Mouse (Mus musculus) kidney, adult 2 months (tissue): ENCODE data around the gene Mst1. TPM values are rescaled to one million over a fixed set of nuclear protein-coding genes. Genes with fewer than 3 reads are reported as not detected.

Experiments
- DNase-seq: peaks from one replicate; pipeline ENCODE4 v3.0.0; 2021
- H3K27ac ChIP-seq: fragments of 200-500 bp; 2 replicates; pipeline ENCODE4 v1.5.1; 2012; ENCODE audit warnings: low read depth, low read length, control low read depth, inconsistent platforms; ENCODE audit not compliant: insufficient read depth
- H3K27me3 ChIP-seq: fragments of 200-500 bp; replicated peaks from 2 replicates; pipeline ENCODE4 v1.6.1; 2012; ENCODE audit warnings: mild to moderate bottlenecking, moderate library complexity, low read length, inconsistent platforms; ENCODE audit not compliant: control insufficient read depth, insufficient read depth
- H3K36me3 ChIP-seq: fragments of 200-500 bp; 2 replicates; pipeline ENCODE4 v1.6.1; 2012; ENCODE audit warnings: mild to moderate bottlenecking, moderate library complexity, low read length, inconsistent platforms; ENCODE audit not compliant: control insufficient read depth, insufficient read depth
- H3K4me1 ChIP-seq: fragments of 200-500 bp; 2 replicates; pipeline ENCODE4 v1.6.1; 2011; ENCODE audit warnings: low read length; ENCODE audit not compliant: control insufficient read depth, insufficient read depth
- H3K4me3 ChIP-seq: fragments of 200-500 bp; 2 replicates; pipeline ENCODE4 v1.5.1; 2011; ENCODE audit warnings: mild to moderate bottlenecking, low read depth, low read length, control low read depth; ENCODE audit not compliant: insufficient read depth
- CTCF ChIP-seq: fragments of 200-500 bp; conservative IDR thresholded peaks from 2 replicates; pipeline ENCODE4 v1.5.1; 2011; ENCODE audit warnings: low read depth, mild to moderate bottlenecking, control low read depth, low read length, moderate library complexity, mixed read lengths; ENCODE audit not compliant: insufficient read depth, insufficient read length
- POLR2A ChIP-seq: fragments of 200-500 bp; IDR thresholded peaks from one replicate; pipeline ENCODE4 v1.6.1; 2011; ENCODE audit warnings: low read depth, low read length, control low read depth
- WGBS: fragments of 180-500 bp; shearing (Covaris S2); methylation state at CpG from one replicate; pipeline ENCODE4 v1.1.7; 2018; 5-methylcytosine and 5-hydroxymethylcytosine counted together
- polyA plus RNA-seq: library from polyadenylated mRNA; depleted of rRNA; stranded (reverse); fragments of >200 nt; gene quantifications from 2 replicates; pipeline ENCODE4 v1.2.3, GENCODE M21; 2012

Gene Mst1
- polyA plus RNA-seq, 1 experiment, result 0.39 TPM

- DNase-seq, result no peak
- Histone ChIP-seq H3K27ac (no peak overlapping the region), H3K36me3 (no peaks in the 10 kb centered on the region), H3K4me1 (no peaks in the 10 kb centered on the region), H3K27me3 (no peaks in the 10 kb centered on the region), H3K4me3 (no peak overlapping the region)
- no peak for TF ChIP-seq CTCF
- WGBS, result 79% methylated on average over 7 of the region's 7 CpGs
Observed at GRCm38 (mm10) chr9:108069529-108069928, 10.7 kb upstream of the Mst1 start.

DNA sequence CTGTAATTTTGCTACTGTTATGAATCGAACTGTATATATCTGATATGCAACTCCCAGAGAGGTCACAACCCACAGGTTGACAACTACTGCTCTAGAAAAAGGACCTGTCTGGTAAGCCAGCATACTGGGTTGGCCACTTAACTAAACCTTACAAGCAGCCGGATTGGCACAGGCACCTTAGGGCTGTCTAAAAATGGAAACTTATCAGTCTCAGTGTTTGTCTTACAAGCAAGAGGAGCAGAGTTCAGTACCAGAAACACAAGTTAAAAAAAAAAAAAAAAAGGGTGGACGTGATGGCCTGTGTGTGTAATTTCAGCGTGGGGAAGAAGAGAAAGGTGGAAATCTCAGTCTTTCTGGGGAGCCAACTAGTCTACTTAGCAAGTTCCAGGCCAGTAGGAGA, 8.4 kb upstream of the Mst1 start:
- Histone ChIP-seq H3K27me3 (no peaks in the 10 kb centered on the region), H3K4me3 (no peak overlapping the region), H3K4me1 (no peaks in the 10 kb centered on the region), H3K27ac (no peak overlapping the region), H3K36me3 (no peaks in the 10 kb centered on the region)
- TF ChIP-seq CTCF (no peak), POLR2A (no peak)
- WGBS, result 91% methylated on average over 4 of the region's 4 CpGs
- no peak for DNase-seq

DNA sequence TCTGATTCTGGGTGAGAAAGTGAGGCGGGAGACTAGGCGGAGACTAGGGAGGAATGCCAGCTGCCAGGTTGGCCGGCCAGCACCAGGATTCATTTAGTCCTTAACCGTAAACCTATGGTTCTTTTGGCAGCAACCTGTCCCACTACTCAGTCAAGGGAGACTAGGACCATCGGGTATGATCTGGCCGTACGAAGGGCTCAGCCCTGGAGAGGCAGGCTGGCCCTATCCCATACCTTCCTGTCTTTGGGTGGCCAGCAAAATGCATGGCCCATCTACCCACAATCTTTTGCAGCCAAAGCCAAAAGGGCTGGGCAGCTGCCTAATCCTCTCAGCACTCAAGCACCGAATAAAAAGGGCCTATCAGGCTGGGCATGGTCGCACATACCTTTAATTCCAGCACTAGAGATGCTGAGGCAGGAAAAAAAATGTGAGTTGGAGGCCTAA, 7.7 kb upstream of the Mst1 start:
- no peaks in the 10 kb centered on the region for H3K27me3 ChIP-seq
- no peaks in the 10 kb centered on the region for H3K36me3 ChIP-seq
- no peaks in the 10 kb centered on the region for H3K4me1 ChIP-seq
- H3K27ac ChIP-seq, result no peak overlapping the region
- WGBS, result 73% methylated on average over 9 of the region's 9 CpGs
- no peak overlapping the region for H3K4me3 ChIP-seq
- no peak for DNase-seq
- TF ChIP-seq CTCF (no peak), POLR2A (no peak)

GRCm38 (mm10) chr9:108073141-108073930, 6.9 kb upstream of the Mst1 start:
- Histone ChIP-seq H3K27ac (no peak overlapping the region), H3K4me3 (no peak overlapping the region), H3K27me3 (no peaks in the 10 kb centered on the region), H3K36me3 (no peaks in the 10 kb centered on the region), H3K4me1 (peaks cover 4% of the 10 kb centered on the region; the same call in 1 of the 2 replicates)
- 55% methylated on average over 7 of the region's 7 CpGs for WGBS
- DNase-seq, result no peak
- TF ChIP-seq CTCF, result no peak
- TF ChIP-seq POLR2A, result no peak

DNA sequence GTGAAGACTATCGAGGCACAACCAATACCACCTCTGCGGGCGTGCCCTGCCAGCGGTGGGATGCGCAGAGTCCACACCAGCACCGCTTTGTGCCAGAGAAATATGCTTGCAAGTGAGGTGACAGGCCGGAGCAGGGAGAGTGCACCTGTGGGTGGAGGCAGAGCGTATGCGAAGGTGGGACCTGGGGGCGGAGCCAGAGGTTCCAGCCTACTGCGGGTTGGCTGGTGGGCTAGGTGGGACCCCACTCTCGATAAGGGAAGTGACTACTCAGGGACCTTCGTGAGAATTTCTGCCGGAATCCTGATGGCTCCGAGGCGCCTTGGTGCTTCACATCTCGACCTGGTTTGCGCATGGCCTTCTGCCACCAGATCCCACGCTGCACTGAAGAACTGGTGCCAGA, 2.3 kb downstream of the Mst1 start:
- WGBS, result 6% methylated on average over 19 of the region's 19 CpGs
- peaks cover 30% of the 10 kb centered on the region for H3K4me1 ChIP-seq
- no peak overlapping the region for H3K4me3 ChIP-seq
- no peak overlapping the region for H3K27ac ChIP-seq
- no peak for TF ChIP-seq CTCF
- peak; percentile 1 for TF ChIP-seq POLR2A
- DNase-seq, result no peak
- H3K36me3 ChIP-seq, result peaks cover 1% of the 10 kb centered on the region; the same call in 1 of the 2 replicates
- no peaks in the 10 kb centered on the region for H3K27me3 ChIP-seq

DNA sequence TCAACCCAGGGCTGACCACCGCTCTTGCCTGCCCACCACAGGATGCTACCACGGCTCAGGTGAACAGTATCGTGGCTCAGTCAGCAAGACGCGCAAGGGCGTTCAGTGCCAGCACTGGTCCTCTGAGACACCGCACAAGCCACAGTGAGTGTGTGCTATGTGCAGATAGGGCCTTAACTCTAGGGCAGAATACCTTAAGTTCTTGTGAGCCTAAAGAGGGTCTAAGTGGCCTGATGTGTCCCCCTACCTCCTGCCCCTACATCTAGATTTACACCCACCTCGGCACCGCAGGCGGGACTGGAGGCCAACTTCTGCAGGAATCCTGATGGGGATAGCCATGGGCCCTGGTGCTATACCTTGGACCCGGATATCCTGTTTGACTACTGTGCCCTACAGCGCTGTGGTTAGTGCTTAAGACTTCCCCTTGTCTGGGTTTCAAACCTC, 2.8 kb downstream of the Mst1 start, which contains the start of gene Rnf123:
TSS of gene Rnf123 (minus strand) at position 359 of the 444 bp plus-strand sequence.
- H3K36me3 ChIP-seq, result peaks cover 1% of the 10 kb centered on the region; the same call in 1 of the 2 replicates
- H3K27me3 ChIP-seq, result no peaks in the 10 kb centered on the region
- peaks cover 29% of the 10 kb centered on the region for H3K4me1 ChIP-seq
- no peak for DNase-seq
- no peak within 1 kb of the TSS for H3K4me3 ChIP-seq
- TF ChIP-seq CTCF (no peak), POLR2A (peak; percentile 36)
- no peak within 1 kb of the TSS for H3K27ac ChIP-seq
- 36% methylated on average over 12 of the region's 12 CpGs for WGBS

DNA sequence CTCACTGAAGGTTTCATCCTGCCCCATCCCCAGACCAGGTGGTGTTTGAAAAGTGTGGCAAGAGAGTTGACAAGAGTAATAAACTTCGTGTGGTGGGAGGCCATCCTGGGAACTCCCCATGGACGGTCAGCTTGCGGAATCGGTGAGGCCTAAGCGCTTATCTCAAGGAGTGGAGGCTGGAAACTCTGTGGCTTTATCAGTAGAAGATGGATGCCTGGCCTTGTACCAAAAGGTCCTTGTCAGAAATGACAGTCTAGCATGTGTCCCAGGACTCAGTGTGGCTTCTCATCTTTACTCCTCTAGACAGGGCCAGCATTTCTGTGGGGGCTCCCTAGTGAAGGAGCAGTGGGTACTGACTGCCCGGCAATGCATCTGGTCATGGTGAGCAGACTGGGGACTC, 3.3 kb downstream of the Mst1 start:
- no peak overlapping the region for H3K4me3 ChIP-seq
- peaks cover 1% of the 10 kb centered on the region; the same call in 1 of the 2 replicates for H3K36me3 ChIP-seq
- no peak for DNase-seq
- H3K4me1 ChIP-seq, result peaks cover 24% of the 10 kb centered on the region
- H3K27ac ChIP-seq, result no peak overlapping the region
- TF ChIP-seq CTCF (no peak), POLR2A (no peak)
- H3K27me3 ChIP-seq, result no peaks in the 10 kb centered on the region
- WGBS, result 83% methylated on average over 6 of the region's 6 CpGs
